In the genomic region with DNA sequence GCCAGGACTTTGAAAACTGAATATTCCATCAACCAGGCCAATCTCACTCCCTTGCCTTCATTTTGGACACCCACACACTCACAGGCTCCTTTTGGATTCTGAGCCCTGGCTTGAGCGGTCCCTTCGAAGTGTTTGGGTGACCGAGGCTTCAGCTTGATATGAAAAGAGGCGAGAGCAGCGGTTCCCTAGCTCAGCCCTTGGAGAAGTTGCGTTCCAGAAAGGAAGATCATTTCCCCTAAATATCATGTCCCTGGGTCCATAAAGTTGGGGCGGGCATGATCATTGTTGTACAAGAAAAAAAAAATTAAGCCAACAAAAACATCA, we compare ENCODE assay signal across 9 mouse cellular contexts. TPM values are rescaled to one million over a fixed set of nuclear protein-coding genes. Genes with fewer than 3 reads are reported as not detected.
A peak's percentile ranks its signal among the peaks of the same experiment; 100 is the strongest.
DNase-seq lines count a peak whose midpoint lies in the region; ATAC-seq and TF ChIP-seq lines count a peak whose summit lies in the region.
"Had no signal": no experiment of that assay in that cellular context is flagged by ENCODE, and none has a peak within 500 bp of the region (broad histone marks: within the 10 kb centered on the region; RNA-seq: fewer than 3 reads in every experiment).

No protein-coding gene starts in this region.

- no peak for TF ChIP-seq CTCF in lung, postnatal 0 days (IDR thresholded peaks at IDR 0.05)
- TF ChIP-seq CTCF in small intestine, adult 2 months (IDR thresholded peaks at IDR 0.05; ENCODE audit: extremely low read depth, insufficient read length, insufficient replicate concordance, low read depth, low read length): no peak

- ATAC-seq in lung, postnatal 0 days: no peak; the same call in 1 of the 2 replicates
- peak; percentile 31; the same call in 1 of the 2 replicates for ATAC-seq in forebrain, embryonic 11.5 days (replicated peaks; ENCODE audit: low FRiP score)
- 0 out of 2 replicates have a peak, but pooled peaks have one; percentile 13 for ATAC-seq in limb, embryonic 13.5 days (ENCODE audit: low FRiP score, low read depth)

- H3K27me3 ChIP-seq in lung, postnatal 0 days (replicated peaks; ENCODE audit: insufficient read depth, low read length): no peaks in the 10 kb centered on the region
- H3K27me3 ChIP-seq in forebrain, embryonic 11.5 days (ENCODE audit: control insufficient read depth, insufficient read depth, low read length): no peaks in the 10 kb centered on the region
- peaks cover 4% of the 10 kb centered on the region for H3K27me3 ChIP-seq in limb, embryonic 13.5 days
- H3K27me3 ChIP-seq in small intestine, adult 2 months (ENCODE audit: control insufficient read depth, insufficient read depth, low read length): no peaks in the 10 kb centered on the region

- H3K27ac ChIP-seq in lung, postnatal 0 days (ENCODE audit: low read length): no peak overlapping the region
- H3K27ac ChIP-seq in forebrain, embryonic 11.5 days (ENCODE audit: low read depth, low read length): peak overlapping the region; percentile 77
- peak overlapping the region; percentile 87 for H3K27ac ChIP-seq in limb, embryonic 13.5 days
- H3K27ac ChIP-seq in small intestine, adult 2 months (ENCODE audit: insufficient read depth, low read depth, low read length): no peak overlapping the region

- H3K4me2 ChIP-seq in lung, postnatal 0 days (replicated peaks; ENCODE audit: low read depth, low read length): peak overlapping the region; percentile 81
- H3K4me2 ChIP-seq in forebrain, embryonic 11.5 days (ENCODE audit: low read depth, low read length, severe bottlenecking): peak overlapping the region; percentile 54
- peak overlapping the region; percentile 70 for H3K4me2 ChIP-seq in limb, embryonic 13.5 days (replicated peaks)

- H3K9ac ChIP-seq in lung, postnatal 0 days (replicated peaks; ENCODE audit: low read depth): peak overlapping the region; percentile 50
- peak overlapping the region; percentile 94 for H3K9ac ChIP-seq in forebrain, embryonic 11.5 days (ENCODE audit: low read length)
- H3K9ac ChIP-seq in limb, embryonic 13.5 days: peak overlapping the region; percentile 86

- no peak for TF ChIP-seq POLR2A in small intestine, adult 2 months (IDR thresholded peaks at IDR 0.05; ENCODE audit: low read depth, low read length)

- H3K9me3 ChIP-seq in lung, postnatal 0 days (ENCODE audit: low read length): no peaks in the 10 kb centered on the region
- no peaks in the 10 kb centered on the region for H3K9me3 ChIP-seq in forebrain, embryonic 11.5 days (ENCODE audit: control insufficient read depth, low read length)
- no peaks in the 10 kb centered on the region for H3K9me3 ChIP-seq in limb, embryonic 13.5 days

- no peaks in the 10 kb centered on the region for H3K4me1 ChIP-seq in lung, postnatal 0 days (ENCODE audit: insufficient read depth, low read depth, low read length)
- H3K4me1 ChIP-seq in forebrain, embryonic 11.5 days (replicated peaks; ENCODE audit: control insufficient read depth, insufficient read depth, low read length): peaks cover 8% of the 10 kb centered on the region; the same call in 1 of the 2 replicates
- peaks cover 16% of the 10 kb centered on the region for H3K4me1 ChIP-seq in limb, embryonic 13.5 days
- H3K4me1 ChIP-seq in small intestine, adult 2 months (ENCODE audit: control insufficient read depth, insufficient read depth, insufficient read length, low read length): peaks cover 4% of the 10 kb centered on the region

- DNase-seq in lung, postnatal 0 days (ENCODE audit: low spot score): no peak
- no peak for DNase-seq in lung, postnatal 36 days
- DNase-seq in forebrain, embryonic 11.5 days (ENCODE audit: low spot score): no peak
- no peak for DNase-seq in cerebellum, postnatal 14 days
- DNase-seq in layer of hippocampus, postnatal 25 days (ENCODE audit: extremely low spot score in 1 of 2, low spot score in 1 of 2): no peak
- DNase-seq in Muller cell, postnatal 12 days (ENCODE audit: inconsistent ontology term): no peak

- H3K4me3 ChIP-seq in lung, postnatal 0 days (ENCODE audit: low read depth, low read length): peak overlapping the region; percentile 91
- peak overlapping the region; percentile 69 for H3K4me3 ChIP-seq in forebrain, embryonic 11.5 days (ENCODE audit: low read depth, low read length)
- H3K4me3 ChIP-seq in limb, embryonic 13.5 days: peak overlapping the region; percentile 75
- H3K4me3 ChIP-seq in small intestine, adult 2 months (ENCODE audit: low read depth, low read length): peak overlapping the region; percentile 96

- WGBS in lung, postnatal 0 days: under 1% methylated on average over 7 of the region's 7 CpGs
- 3% methylated on average over 7 of the region's 7 CpGs for WGBS in forebrain, embryonic 11.5 days
- WGBS in limb, embryonic 13.5 days: 5% methylated on average over 7 of the region's 7 CpGs
- WGBS in small intestine, adult 2 months: 3% methylated on average over 7 of the region's 7 CpGs

- no peaks in the 10 kb centered on the region for H3K36me3 ChIP-seq in lung, postnatal 0 days (ENCODE audit: insufficient read depth, low read length)
- no peaks in the 10 kb centered on the region for H3K36me3 ChIP-seq in forebrain, embryonic 11.5 days (ENCODE audit: control insufficient read depth, insufficient read depth, low read length)
- H3K36me3 ChIP-seq in limb, embryonic 13.5 days: peaks cover 9% of the 10 kb centered on the region; the same call in 1 of the 2 replicates
- no peaks in the 10 kb centered on the region for H3K36me3 ChIP-seq in small intestine, adult 2 months (ENCODE audit: control insufficient read depth, insufficient read depth, low read length)

- TF ChIP-seq EP300 in lung, postnatal 0 days (IDR thresholded peaks at IDR 0.05): no peak

RNA-seq across cellular contexts. Expression of gene Tcp11l1, which starts 0.5 kb away (rescaled TPM):
- 12.5 and 12.9 TPM in 2 replicates for polyA plus RNA-seq in lung, postnatal 0 days (2015; fragmentation: Nextera tagmentation; extraction: Ambion mirVana)
- 64.9 and 68.2 TPM in 2 replicates for polyA plus RNA-seq in forebrain, embryonic 11.5 days (2014; fragmentation: Nextera tagmentation; extraction: Ambion mirVana)
- 66.1 and 69.4 TPM in 2 replicates for polyA plus RNA-seq in limb, embryonic 13.5 days (2015; fragmentation: Nextera tagmentation; extraction: Ambion mirVana)
- polyA plus RNA-seq in small intestine, adult 2 months (2012; rRNA removed): 1.9 and 2.4 TPM in 2 replicates
- 10 to 100 TPM; 35.5 to 46.3 TPM for total RNA-seq in layer of hippocampus, postnatal 25 days (2021)

RNA-seq across cellular contexts. Expression of gene Pin1rt1, which starts 3.7 kb away (rescaled TPM):
- polyA plus RNA-seq in lung, postnatal 0 days (2015; fragmentation: Nextera tagmentation; extraction: Ambion mirVana): not detected in 2 replicates
- polyA plus RNA-seq in forebrain, embryonic 11.5 days (2014; fragmentation: Nextera tagmentation; extraction: Ambion mirVana): not detected in 2 replicates
- polyA plus RNA-seq in limb, embryonic 13.5 days (2015; fragmentation: Nextera tagmentation; extraction: Ambion mirVana): 0.24 TPM in 1 of 2 replicates, not detected in the other
- not detected in 2 replicates for polyA plus RNA-seq in small intestine, adult 2 months (2012; rRNA removed)
- total RNA-seq in layer of hippocampus, postnatal 25 days (2021): not detected
- total RNA-seq: neutrophil, adult 5-6 weeks had no signal

RNA-seq across cellular contexts. Expression of gene Depdc7, which starts 30.2 kb away (rescaled TPM):
- polyA plus RNA-seq in lung, postnatal 0 days (2015; fragmentation: Nextera tagmentation; extraction: Ambion mirVana): 2.2 and 2.7 TPM in 2 replicates
- 4.0 and 5.5 TPM in 2 replicates for polyA plus RNA-seq in forebrain, embryonic 11.5 days (2014; fragmentation: Nextera tagmentation; extraction: Ambion mirVana)
- polyA plus RNA-seq in limb, embryonic 13.5 days (2015; fragmentation: Nextera tagmentation; extraction: Ambion mirVana): 5.2 and 5.3 TPM in 2 replicates
- 3.5 and 15.7 TPM in 2 replicates for polyA plus RNA-seq in small intestine, adult 2 months (2012; rRNA removed)
- total RNA-seq in layer of hippocampus, postnatal 25 days (2021): 1 to 10 TPM; 1.5 to 1.9 TPM

Comparison
In these comparisons a context has a peak if more than half of its experiments do, and no peak if none do; other contexts are left out.
1. H3K27ac ChIP-seq: peak in forebrain, embryonic 11.5 days (single experiment) and limb, embryonic 13.5 days (single experiment); none in lung, postnatal 0 days (single experiment) and small intestine, adult 2 months (single experiment).
2. Peak in every context shown above with its lines, with median percentiles within 50 percentile points of each other: H3K4me2 ChIP-seq, H3K4me3 ChIP-seq and H3K9ac ChIP-seq.